Mouse (Mus musculus) neural tube, embryonic 12.5 days (tissue): ENCODE results near the gene Syt1. TPM values are rescaled to one million over a fixed set of nuclear protein-coding genes. Genes with fewer than 3 reads are reported as not detected.

Experiments used
- ATAC-seq: fragments of 200-750 bp; cut with Nextera tagmentation; 2 replicates; pipeline ENCODE4 v1.8.0; 2017; ENCODE audit warnings: low read depth, mild to moderate bottlenecking, moderate TSS enrichment, moderate library complexity; ENCODE audit not compliant: low FRiP score
- H3K27ac ChIP-seq: fragments of 300-500 bp; sonication (generic); 2 replicates; pipeline ENCODE4 v1.5.1; 2016
- H3K27me3 ChIP-seq: fragments of 300-500 bp; sonication (generic); replicated peaks from 2 replicates; pipeline ENCODE4 v1.6.1; 2016; ENCODE audit warnings: mild to moderate bottlenecking
- H3K36me3 ChIP-seq: fragments of 300-500 bp; sonication (generic); 2 replicates; pipeline ENCODE4 v1.6.1; 2016; ENCODE audit warnings: mild to moderate bottlenecking
- H3K4me1 ChIP-seq: fragments of 300-500 bp; sonication (generic); 2 replicates; pipeline ENCODE4 v1.6.1; 2016
- H3K4me2 ChIP-seq: fragments of 300-500 bp; sonication (generic); replicated peaks from 2 replicates; pipeline ENCODE4 v1.6.1; 2016; ENCODE audit warnings: mild to moderate bottlenecking
- H3K4me3 ChIP-seq: fragments of 300-500 bp; sonication (generic); 2 replicates; pipeline ENCODE4 v1.5.1; 2016
- H3K9ac ChIP-seq: fragments of 300-500 bp; sonication (generic); 2 replicates; pipeline ENCODE4 v1.6.1; 2016; ENCODE audit warnings: mild to moderate bottlenecking
- H3K9me3 ChIP-seq: fragments of 300-500 bp; sonication (generic); 2 replicates; pipeline ENCODE4 v1.6.1; 2016; ENCODE audit warnings: mild to moderate bottlenecking
- WGBS: fragments of 180-500 bp; shearing (Covaris S2); methylation state at CpG from one replicate; pipeline ENCODE4 v1.1.7; 2016; 5-methylcytosine and 5-hydroxymethylcytosine counted together
- polyA plus RNA-seq: library from polyadenylated mRNA; unstranded; fragments of >200 nt; fragmentation: Nextera tagmentation; extraction: Ambion mirVana; gene quantifications from 2 replicates; pipeline ENCODE4 v1.2.1, GENCODE M21; 2016

Gene Syt1
- polyA plus RNA-seq, 1 experiment from 2014 or later: 45.0 TPM

DNA sequence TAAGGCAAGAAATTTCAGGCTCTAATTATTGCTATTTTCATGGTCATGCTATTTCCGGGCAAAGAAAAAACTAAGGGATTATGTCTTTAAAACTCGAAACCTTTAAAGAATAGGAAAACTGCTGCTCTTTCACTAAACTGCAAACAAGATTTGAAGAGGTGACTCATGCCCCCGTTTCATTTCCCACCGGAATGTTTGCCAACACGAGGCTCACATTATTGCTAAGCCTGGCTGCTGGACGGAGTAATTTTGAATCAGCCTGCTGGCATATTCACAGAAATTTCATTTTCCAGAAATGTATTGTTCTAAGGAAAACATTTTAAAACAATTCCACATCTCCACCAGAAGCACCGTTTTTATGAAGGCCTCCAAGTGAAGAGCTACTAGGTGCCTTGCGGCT, 379.9 kb downstream of the Syt1 start:
- ATAC-seq: no peak
- no peak overlapping the region for H3K27ac ChIP-seq
- WGBS: 88% methylated on average over 8 of the region's 8 CpGs
- H3K4me3 ChIP-seq: no peak overlapping the region
- H3K36me3 ChIP-seq: no peaks in the 10 kb centered on the region; the same call in 1 of the 2 replicates
- no peaks in the 10 kb centered on the region for H3K27me3 ChIP-seq
- no peaks in the 10 kb centered on the region for H3K9me3 ChIP-seq
- no peak overlapping the region for H3K9ac ChIP-seq
- no peaks in the 10 kb centered on the region for H3K4me1 ChIP-seq
- no peak overlapping the region for H3K4me2 ChIP-seq

DNA sequence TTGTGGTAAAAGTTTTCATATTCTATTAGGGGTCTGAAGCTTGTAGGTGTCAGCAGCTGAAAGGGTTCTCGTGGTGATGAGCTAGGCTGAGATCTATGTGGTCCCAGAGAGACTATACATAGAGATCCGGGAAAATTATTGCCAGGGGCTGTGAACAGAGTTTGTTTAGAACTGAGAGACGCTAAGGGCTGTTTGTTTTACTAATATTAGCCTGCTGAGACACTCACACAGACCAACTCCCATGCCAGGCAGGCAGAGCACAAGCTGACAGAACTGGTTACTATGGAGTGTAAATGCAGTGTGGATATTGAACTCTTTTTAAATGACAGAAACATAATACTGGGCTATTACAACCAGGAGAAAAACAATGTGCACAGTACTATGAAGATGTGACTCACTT, 384.4 kb downstream of the Syt1 start:
- H3K4me1 ChIP-seq: no peaks in the 10 kb centered on the region
- no peaks in the 10 kb centered on the region; the same call in 1 of the 2 replicates for H3K36me3 ChIP-seq
- ATAC-seq: no peak
- no peaks in the 10 kb centered on the region for H3K9me3 ChIP-seq
- H3K4me2 ChIP-seq: no peak overlapping the region
- WGBS: 52% methylated on average over 3 of the region's 3 CpGs
- H3K27me3 ChIP-seq: no peaks in the 10 kb centered on the region
- no peak overlapping the region for H3K9ac ChIP-seq
- no peak overlapping the region for H3K27ac ChIP-seq
- H3K4me3 ChIP-seq: no peak overlapping the region

DNA sequence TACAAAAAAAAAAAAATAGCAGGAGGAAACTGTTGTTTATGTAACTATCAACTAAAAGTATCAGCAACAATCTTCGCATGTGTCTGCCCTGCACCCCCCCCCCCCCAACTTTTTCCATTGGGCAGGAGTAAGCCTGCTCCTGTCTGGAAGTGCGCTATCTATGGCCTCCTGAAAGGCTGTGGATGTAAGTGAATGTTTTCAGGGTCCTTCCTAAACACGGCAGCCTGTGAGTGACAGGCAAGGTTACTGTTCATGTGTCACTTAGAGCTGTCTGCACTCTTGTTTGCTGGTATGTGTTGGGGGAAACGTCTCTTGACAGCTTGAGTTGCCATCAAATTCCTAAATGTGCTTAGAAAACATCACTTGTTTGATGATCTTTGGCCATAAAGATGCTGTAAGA, 387.8 kb downstream of the Syt1 start:
- no peaks in the 10 kb centered on the region for H3K4me1 ChIP-seq
- no peak for ATAC-seq
- H3K4me2 ChIP-seq: no peak overlapping the region
- H3K4me3 ChIP-seq: no peak overlapping the region
- H3K9me3 ChIP-seq: no peaks in the 10 kb centered on the region
- 89% methylated on average over 4 of the region's 4 CpGs for WGBS
- no peak overlapping the region for H3K9ac ChIP-seq
- no peak overlapping the region for H3K27ac ChIP-seq
- no peaks in the 10 kb centered on the region for H3K36me3 ChIP-seq
- no peaks in the 10 kb centered on the region for H3K27me3 ChIP-seq

DNA sequence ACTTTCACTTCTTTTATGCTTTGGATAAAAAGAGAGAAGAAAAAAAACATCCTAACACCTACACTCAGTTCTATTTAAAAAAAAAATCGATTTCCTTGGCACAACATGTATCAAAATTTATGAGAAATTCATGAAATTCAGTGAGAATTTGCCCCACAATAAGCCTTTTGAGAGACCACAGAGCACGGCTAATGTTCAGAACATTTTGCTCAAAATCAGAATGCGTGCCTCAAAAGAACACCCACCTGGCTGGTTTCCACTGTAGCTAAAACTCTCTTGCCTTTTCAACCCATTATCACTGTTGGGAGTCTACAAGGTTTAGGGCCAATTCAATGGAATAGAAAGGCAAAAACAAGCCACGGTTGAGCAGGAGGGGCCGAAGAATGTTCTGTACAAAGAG, 390.9 kb downstream of the Syt1 start:
- no peaks in the 10 kb centered on the region for H3K9me3 ChIP-seq
- H3K27me3 ChIP-seq: no peaks in the 10 kb centered on the region
- H3K4me2 ChIP-seq: no peak overlapping the region
- H3K27ac ChIP-seq: no peak overlapping the region
- no peak overlapping the region for H3K4me3 ChIP-seq
- no peak overlapping the region for H3K9ac ChIP-seq
- 84% methylated on average over 5 of the region's 5 CpGs for WGBS
- H3K4me1 ChIP-seq: no peaks in the 10 kb centered on the region
- no peaks in the 10 kb centered on the region for H3K36me3 ChIP-seq
- no peak for ATAC-seq

DNA sequence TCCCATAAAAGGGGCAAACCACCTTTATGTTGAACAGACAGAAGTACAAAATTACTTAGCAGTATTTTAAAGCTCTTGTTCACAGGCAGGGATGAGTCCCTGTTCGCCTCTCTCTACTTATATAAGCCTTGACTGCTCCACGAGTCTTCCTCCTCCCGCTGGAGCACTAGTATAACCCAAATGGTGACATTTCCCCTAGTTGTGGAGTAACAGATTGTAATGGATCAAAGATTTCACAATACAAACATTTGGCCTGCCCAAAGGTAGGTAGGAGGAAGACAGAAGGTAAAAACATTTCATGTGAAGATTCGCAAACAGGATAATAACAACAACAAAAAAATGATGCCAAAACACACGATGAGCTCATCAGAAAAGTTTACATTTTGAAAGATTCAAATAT, 391.6 kb downstream of the Syt1 start:
- Histone ChIP-seq H3K9me3 (no peaks in the 10 kb centered on the region), H3K27me3 (no peaks in the 10 kb centered on the region), H3K4me2 (no peak overlapping the region), H3K9ac (no peak overlapping the region), H3K27ac (no peak overlapping the region), H3K36me3 (no peaks in the 10 kb centered on the region), H3K4me3 (no peak overlapping the region), H3K4me1 (no peaks in the 10 kb centered on the region)
- 94% methylated on average over 5 of the region's 5 CpGs for WGBS
- ATAC-seq: no peak

DNA sequence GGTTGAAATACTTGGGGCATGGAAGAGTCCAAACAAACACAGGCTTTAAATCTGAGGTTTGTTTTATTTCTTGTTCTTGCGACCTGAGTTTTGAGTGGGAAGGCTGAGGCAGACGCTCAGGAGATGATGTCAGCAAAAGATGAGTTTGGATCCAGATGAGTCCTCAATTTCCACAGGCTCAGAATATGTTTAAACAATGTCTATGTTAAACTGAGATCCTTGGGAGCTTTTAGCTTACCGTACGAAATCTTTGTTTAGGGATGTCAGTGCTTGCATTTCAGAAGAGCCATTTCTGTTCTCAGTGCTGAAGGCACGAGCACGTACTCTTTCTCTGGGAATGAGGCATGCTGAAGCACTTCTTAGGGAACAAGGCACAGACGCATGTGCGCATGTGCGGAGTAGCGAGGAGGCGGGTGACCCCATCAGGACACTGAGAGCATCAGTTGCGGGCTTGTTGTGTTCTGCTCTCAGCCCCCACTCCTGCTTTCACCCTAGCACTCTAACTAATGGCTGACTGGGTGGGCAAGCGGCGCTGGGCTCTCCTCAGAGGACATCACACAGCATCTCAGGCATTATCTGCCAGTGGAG, 400.6 kb downstream of the Syt1 start:
- WGBS: 77% methylated on average over 14 of the region's 14 CpGs
- H3K9ac ChIP-seq: no peak overlapping the region
- H3K4me1 ChIP-seq: no peaks in the 10 kb centered on the region
- no peaks in the 10 kb centered on the region for H3K9me3 ChIP-seq
- H3K36me3 ChIP-seq: no peaks in the 10 kb centered on the region
- no peak overlapping the region for H3K27ac ChIP-seq
- H3K4me2 ChIP-seq: no peak overlapping the region
- no peak for ATAC-seq
- H3K4me3 ChIP-seq: no peak overlapping the region
- H3K27me3 ChIP-seq: no peaks in the 10 kb centered on the region

DNA sequence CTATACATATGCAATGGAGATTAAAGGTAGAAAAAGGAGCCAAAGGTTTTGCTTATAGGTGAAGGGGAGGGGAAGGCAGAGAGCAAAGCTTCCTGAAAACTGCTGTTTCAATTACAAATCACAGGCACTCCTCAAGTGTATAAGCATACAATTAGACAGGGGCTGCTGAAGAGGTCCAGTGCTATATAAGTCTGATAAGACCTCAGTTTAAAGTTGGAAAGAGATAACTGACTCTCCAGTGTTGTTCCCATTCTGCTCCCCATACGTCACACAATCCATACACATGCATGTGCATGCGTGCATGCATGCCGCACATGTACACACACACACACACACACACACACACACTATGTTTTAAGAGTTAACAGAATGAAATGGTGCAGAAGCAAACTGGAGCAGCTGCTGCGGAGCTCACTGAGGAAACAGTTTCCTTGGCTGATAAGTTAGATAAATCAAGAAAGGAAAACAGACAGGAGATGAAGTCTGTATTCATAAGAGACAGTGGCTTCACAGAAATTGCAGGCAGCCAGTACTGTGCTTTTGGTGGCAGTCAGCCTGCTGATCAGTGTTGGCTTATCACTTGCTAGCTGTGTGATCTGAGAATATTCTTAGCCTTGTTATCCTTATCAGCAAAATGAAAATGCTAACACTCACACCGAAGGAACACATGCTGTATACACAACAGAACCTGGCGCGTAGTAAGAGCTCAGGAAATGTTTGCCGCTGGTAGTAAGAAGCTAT, 408.9 kb downstream of the Syt1 start:
- Histone ChIP-seq H3K4me3 (no peak overlapping the region), H3K9ac (no peak overlapping the region), H3K27me3 (no peaks in the 10 kb centered on the region), H3K4me1 (no peaks in the 10 kb centered on the region), H3K36me3 (peaks cover 5% of the 10 kb centered on the region; the same call in 1 of the 2 replicates), H3K27ac (no peak overlapping the region), H3K9me3 (peaks cover 11% of the 10 kb centered on the region), H3K4me2 (no peak overlapping the region)
- no peak for ATAC-seq
- WGBS: 92% methylated on average over 8 of the region's 8 CpGs

DNA sequence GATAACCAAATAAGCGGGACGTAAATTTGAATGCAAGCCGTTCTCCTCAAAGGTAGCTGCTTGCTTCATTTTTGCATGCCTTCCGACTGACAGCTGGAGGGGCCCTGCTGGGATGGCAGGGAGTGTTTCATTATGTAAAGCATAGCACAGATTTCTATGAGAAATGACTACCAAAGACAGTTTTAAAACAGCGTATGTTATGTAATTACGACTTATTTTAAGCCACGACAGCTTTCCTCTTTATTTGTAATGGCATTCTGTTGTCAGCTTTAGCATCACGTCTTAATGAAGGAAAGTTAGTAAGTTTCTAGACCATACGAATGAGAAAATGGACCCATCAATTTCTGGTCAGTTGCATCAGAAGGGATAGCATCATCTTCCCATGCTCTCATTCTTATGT, 410.1 kb downstream of the Syt1 start:
- Histone ChIP-seq H3K9ac (no peak overlapping the region), H3K27me3 (no peaks in the 10 kb centered on the region), H3K9me3 (peaks cover 11% of the 10 kb centered on the region), H3K4me3 (no peak overlapping the region), H3K36me3 (peaks cover 5% of the 10 kb centered on the region; the same call in 1 of the 2 replicates), H3K4me2 (no peak overlapping the region), H3K27ac (no peak overlapping the region), H3K4me1 (no peaks in the 10 kb centered on the region)
- 78% methylated on average over 9 of the region's 9 CpGs for WGBS
- no peak for ATAC-seq

DNA sequence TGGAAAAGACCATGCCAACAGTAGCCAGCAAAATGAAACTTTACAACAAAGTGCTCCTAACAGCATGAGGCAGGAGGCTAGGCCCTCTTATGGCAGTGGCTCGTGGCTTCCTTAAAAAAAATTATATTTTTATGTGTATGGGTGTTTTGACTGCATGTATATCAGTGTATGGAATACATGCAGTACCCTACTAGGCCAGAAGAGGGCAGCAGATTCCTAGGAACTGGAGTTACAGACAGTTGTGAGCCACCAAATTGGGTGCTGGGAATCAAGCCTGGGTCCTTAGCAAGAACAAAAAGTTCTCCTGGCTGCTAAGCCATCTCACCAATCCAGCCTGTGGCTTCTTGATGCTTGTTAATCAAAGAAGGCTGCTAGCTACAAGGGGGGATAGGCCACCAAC, 413.4 kb downstream of the Syt1 start:
- no peaks in the 10 kb centered on the region for H3K27me3 ChIP-seq
- no peak overlapping the region for H3K4me2 ChIP-seq
- H3K4me3 ChIP-seq: no peak overlapping the region
- 85% methylated on average over 1 of the region's 1 CpGs for WGBS
- H3K36me3 ChIP-seq: peaks cover 5% of the 10 kb centered on the region; the same call in 1 of the 2 replicates
- no peak overlapping the region for H3K9ac ChIP-seq
- ATAC-seq: no peak
- H3K27ac ChIP-seq: no peak overlapping the region
- H3K9me3 ChIP-seq: peaks cover 11% of the 10 kb centered on the region
- no peaks in the 10 kb centered on the region for H3K4me1 ChIP-seq

DNA sequence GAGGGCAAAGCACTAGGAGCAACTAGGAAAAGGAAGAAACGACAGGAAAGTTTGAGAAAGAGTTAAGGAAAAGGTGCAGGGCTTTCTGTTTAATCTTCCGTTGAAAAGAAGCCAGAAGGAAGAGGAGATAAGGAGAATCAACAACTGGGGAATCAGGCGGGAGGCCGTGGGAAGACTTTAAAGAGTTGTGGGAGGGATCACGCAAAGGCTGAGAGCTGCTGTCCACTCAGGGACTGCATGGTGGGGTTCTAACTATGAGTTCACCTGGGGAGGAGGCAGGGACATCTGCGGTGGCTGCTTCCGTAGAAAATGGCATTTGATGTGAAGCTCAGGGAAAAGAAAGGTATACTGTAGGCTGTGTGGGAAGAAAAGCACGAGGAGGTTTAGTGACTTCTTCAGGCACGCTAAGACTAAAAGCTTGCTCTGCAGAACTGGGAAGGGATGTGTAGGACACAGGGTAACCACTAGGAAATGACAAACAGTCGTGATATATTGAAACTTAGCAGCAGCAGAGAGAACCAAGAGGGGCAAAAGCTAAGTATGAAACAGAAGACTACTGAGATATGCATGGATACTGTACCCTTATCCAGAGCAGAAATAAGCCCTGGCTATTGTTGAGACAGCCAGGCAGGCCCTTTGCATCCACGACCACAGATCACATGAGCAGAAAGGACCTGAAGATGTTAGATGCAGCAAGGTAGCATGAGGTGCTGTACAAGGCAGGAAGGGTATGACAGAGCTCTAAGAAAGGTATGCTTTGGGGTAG, 414.4 kb downstream of the Syt1 start:
- no peak overlapping the region for H3K4me3 ChIP-seq
- H3K27ac ChIP-seq: no peak overlapping the region
- no peak overlapping the region for H3K4me2 ChIP-seq
- no peaks in the 10 kb centered on the region for H3K4me1 ChIP-seq
- peaks cover 11% of the 10 kb centered on the region for H3K9me3 ChIP-seq
- whole genome bisulfite sequencing: 81% methylated on average over 11 of the region's 11 CpGs
- no peaks in the 10 kb centered on the region for H3K27me3 ChIP-seq
- H3K36me3 ChIP-seq: peaks cover 5% of the 10 kb centered on the region; the same call in 1 of the 2 replicates
- no peak for ATAC-seq
- no peak overlapping the region for H3K9ac ChIP-seq

DNA sequence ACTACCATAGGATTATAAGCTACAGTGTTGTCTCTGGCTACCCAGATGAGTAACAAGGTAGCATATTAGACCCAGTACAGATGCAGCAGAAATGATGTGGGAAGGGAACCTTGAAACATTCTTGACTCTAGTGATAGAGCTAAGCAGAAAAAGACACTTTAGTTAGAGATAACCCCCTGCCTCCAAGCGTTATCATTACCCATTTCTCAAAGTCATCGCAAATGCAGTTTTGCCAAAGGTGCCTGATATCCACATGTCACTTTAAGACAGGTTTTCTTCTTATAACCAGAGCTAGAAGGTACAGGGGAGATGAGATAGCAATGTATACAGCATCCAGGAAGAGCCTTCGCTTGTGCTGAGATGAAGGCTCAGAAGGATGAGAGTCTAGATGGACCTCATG, 421.4 kb downstream of the Syt1 start:
- Histone ChIP-seq H3K4me2 (no peak overlapping the region), H3K27me3 (no peaks in the 10 kb centered on the region), H3K9ac (no peak overlapping the region), H3K4me3 (no peak overlapping the region), H3K27ac (no peak overlapping the region), H3K36me3 (no peaks in the 10 kb centered on the region), H3K4me1 (no peaks in the 10 kb centered on the region), H3K9me3 (no peaks in the 10 kb centered on the region)
- no peak for ATAC-seq
- WGBS: 98% methylated on average over 3 of the region's 3 CpGs

DNA sequence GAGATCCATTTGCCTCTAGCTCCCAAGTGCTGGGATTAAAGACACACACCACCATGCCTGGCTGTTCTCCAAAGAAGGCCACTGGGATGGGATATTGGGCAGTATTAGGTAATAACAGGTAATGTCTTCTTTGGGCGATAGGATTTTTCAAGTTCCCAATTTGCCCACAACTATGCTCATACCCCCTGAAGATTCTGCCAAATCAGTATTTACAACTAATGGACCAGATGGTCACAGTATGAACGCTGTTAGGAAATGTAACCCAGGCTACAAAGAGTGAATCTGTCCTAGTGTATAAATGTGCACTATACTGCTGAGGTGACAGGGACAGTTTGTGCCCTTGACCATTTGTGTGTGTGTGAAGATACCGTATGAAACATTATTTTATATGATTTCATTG, 421.9 kb downstream of the Syt1 start:
- ATAC-seq: no peak
- no peak overlapping the region for H3K4me2 ChIP-seq
- H3K27ac ChIP-seq: no peak overlapping the region

More for the DNA sequence above, 421.9 kb downstream of the Syt1 start:
- no peaks in the 10 kb centered on the region for H3K27me3 ChIP-seq
- no peak overlapping the region for H3K9ac ChIP-seq
- H3K36me3 ChIP-seq: no peaks in the 10 kb centered on the region
- H3K9me3 ChIP-seq: no peaks in the 10 kb centered on the region
- no peaks in the 10 kb centered on the region for H3K4me1 ChIP-seq
- no peak overlapping the region for H3K4me3 ChIP-seq
- 87% methylated on average over 3 of the region's 3 CpGs for WGBS
